Mouse (Mus musculus) spleen, adult 2 months (tissue): Measurements from ENCODE around the gene Aldh1b1. TPM values are rescaled to one million over a fixed set of nuclear protein-coding genes. Genes with fewer than 3 reads are reported as not detected.

Experiments used
- DNase-seq, 2 experiments: peaks; one replicate each; pipeline versions ENCODE4 v3.0.0 to v3.0.0-alpha.2; 2012 to 2021; ENCODE audit warnings: low spot score in 2 of 2, low read depth in 1 of 2
- H3K27ac ChIP-seq: fragments of 200-500 bp; 2 replicates; pipeline ENCODE4 v1.5.1; 2012; ENCODE audit warnings: low read length, inconsistent platforms; ENCODE audit not compliant: insufficient read depth
- H3K27me3 ChIP-seq: fragments of 200-500 bp; 2 replicates; pipeline ENCODE4 v1.6.1; 2012; ENCODE audit warnings: mild to moderate bottlenecking, moderate library complexity, low read length, inconsistent platforms; ENCODE audit not compliant: control insufficient read depth, insufficient read depth
- H3K36me3 ChIP-seq: fragments of 200-500 bp; 2 replicates; pipeline ENCODE4 v1.6.1; 2012; ENCODE audit warnings: mild to moderate bottlenecking, low read length, inconsistent platforms; ENCODE audit not compliant: control insufficient read depth, insufficient read depth
- H3K4me1 ChIP-seq: fragments of 200-500 bp; 2 replicates; pipeline ENCODE4 v1.6.1; 2011; ENCODE audit warnings: inconsistent platforms; ENCODE audit not compliant: control insufficient read depth, insufficient read depth, insufficient read length
- H3K4me3 ChIP-seq: fragments of 200-500 bp; 2 replicates; pipeline ENCODE4 v1.5.1; 2011; ENCODE audit warnings: mild to moderate bottlenecking, inconsistent platforms; ENCODE audit not compliant: insufficient read depth, insufficient read length; ENCODE audit errors: extremely low read depth
- CTCF ChIP-seq: fragments of 200-500 bp; IDR thresholded peaks from 2 replicates; pipeline ENCODE4 v1.5.1; 2011; ENCODE audit warnings: mild to moderate bottlenecking, inconsistent platforms; ENCODE audit not compliant: insufficient read depth, insufficient read length, insufficient replicate concordance; ENCODE audit errors: extremely low read depth
- POLR2A ChIP-seq: fragments of 200-500 bp; IDR thresholded peaks from 2 replicates; pipeline ENCODE4 v1.6.1; 2011; ENCODE audit warnings: low read depth, low read length, inconsistent platforms
- WGBS: fragments of 180-500 bp; shearing (Covaris S2); methylation state at CpG from one replicate; pipeline ENCODE4 v1.1.7; 2018; 5-methylcytosine and 5-hydroxymethylcytosine counted together
- polyA plus RNA-seq: library from polyadenylated mRNA; depleted of rRNA; stranded (reverse); fragments of >200 nt; gene quantifications from 2 replicates; pipeline ENCODE4 v1.2.3, GENCODE M21; 2012

Gene Aldh1b1
- polyA plus RNA-seq, 1 experiment = 5.5 TPM

DNA sequence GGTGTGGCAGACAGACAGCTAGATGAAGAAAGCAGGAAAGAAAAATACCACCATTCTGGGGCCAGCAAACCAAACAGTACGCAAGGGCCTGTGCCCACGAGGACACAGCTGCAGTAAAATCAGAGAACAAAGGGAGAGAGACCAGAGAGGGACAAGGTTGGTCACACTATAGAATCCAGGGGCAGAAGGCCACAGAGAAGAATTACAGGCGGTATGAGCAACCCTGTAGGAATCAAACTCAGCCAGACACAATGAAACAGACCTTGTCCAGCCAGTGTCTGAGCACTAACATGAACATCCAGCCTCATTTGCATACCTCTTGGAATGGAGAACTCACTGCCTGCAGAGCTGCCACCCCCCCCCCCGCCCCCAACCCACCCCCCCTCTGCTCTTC lies 20.0 kb downstream of the Aldh1b1 start:
- Histone ChIP-seq H3K4me1 (peaks cover 2% of the 10 kb centered on the region; the same call in 1 of the 2 replicates), H3K27ac (no peak overlapping the region), H3K36me3 (no peaks in the 10 kb centered on the region), H3K4me3 (no peak overlapping the region), H3K27me3 (no peaks in the 10 kb centered on the region)
- TF ChIP-seq CTCF (no peak), POLR2A (no peak)
- 36% methylated on average over 4 of the region's 4 CpGs for WGBS
- no peak for DNase-seq

GRCm38 (mm10) chr4:45819208-45819931 lies 20.5 kb downstream of the Aldh1b1 start:
- H3K27me3 ChIP-seq = no peaks in the 10 kb centered on the region
- WGBS = 3% methylated on average over 17 of the region's 17 CpGs
- TF ChIP-seq POLR2A (no peak), CTCF (no peak)

GRCm38 (mm10) chr4:45820074-45820830 lies 21.4 kb downstream of the Aldh1b1 start:
- H3K4me1 ChIP-seq = peaks cover 2% of the 10 kb centered on the region; the same call in 1 of the 2 replicates
- H3K27ac ChIP-seq = no peak overlapping the region
- TF ChIP-seq CTCF (peak; percentile 55; the same call in 1 of the 2 replicates), POLR2A (no peak)
- no peak overlapping the region for H3K4me3 ChIP-seq
- DNase-seq = peak in 1 of 2 experiments; percentile 43
- WGBS = 43% methylated on average over 8 of the region's 8 CpGs
- H3K27me3 ChIP-seq = peaks cover 2% of the 10 kb centered on the region; the same call in 1 of the 2 replicates
- no peaks in the 10 kb centered on the region for H3K36me3 ChIP-seq

More at GRCm38 (mm10) chr4:45819208-45819931, 20.5 kb downstream of the Aldh1b1 start:
- DNase-seq = no peak
- Histone ChIP-seq H3K36me3 (no peaks in the 10 kb centered on the region), H3K4me3 (peak overlapping the region; percentile 16; the same call in 1 of the 2 replicates), H3K4me1 (peaks cover 2% of the 10 kb centered on the region; the same call in 1 of the 2 replicates), H3K27ac (no peak overlapping the region)

GRCm38 (mm10) chr4:45821995-45822394 lies 23.2 kb downstream of the Aldh1b1 start:
- 64% methylated on average over 3 of the region's 3 CpGs for WGBS
- Histone ChIP-seq H3K27ac (no peak overlapping the region), H3K27me3 (peaks cover 8% of the 10 kb centered on the region), H3K36me3 (no peaks in the 10 kb centered on the region), H3K4me3 (no peak overlapping the region), H3K4me1 (peaks cover 2% of the 10 kb centered on the region; the same call in 1 of the 2 replicates)
- TF ChIP-seq CTCF = no peak
- no peak for TF ChIP-seq POLR2A
- DNase-seq = no peak

DNA sequence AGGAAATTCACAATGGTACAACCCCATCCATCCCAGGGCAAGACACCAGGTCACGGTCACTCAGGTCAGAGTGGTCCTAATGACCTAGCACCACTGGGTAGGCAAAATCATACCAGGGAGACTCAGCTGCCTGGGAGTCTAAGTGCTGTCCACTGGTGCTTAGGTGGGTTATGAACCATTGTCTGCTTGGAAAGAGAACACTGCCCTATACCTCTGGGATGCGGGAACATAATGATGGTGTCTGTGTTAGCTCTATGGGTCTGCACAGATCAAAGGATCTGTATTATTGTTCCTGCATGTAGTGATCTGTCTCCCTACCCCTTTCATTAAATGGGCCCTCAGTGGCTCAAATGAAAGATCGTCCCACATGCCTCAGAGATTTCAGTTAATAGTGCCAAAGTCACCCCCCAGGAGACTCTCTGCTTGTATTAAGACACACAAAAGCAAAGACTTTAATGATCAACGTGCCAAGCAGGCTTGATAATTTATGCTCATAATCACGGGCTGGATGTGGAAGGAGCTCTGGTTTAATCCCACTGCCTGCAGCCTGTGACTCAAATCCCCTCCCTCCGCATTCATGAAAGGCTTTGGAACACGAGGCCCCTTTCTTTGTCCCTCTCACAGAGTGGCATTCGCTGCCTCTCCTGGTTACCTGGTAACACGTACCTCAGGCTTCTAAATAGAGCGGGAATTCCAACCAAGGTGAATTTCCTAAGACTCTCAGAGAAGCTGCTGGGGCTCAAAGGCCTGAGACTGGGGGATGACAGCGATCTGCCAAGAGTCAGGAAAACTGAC lies 24.2 kb downstream of the Aldh1b1 start:
- H3K36me3 ChIP-seq = no peaks in the 10 kb centered on the region
- no peak overlapping the region for H3K4me3 ChIP-seq
- TF ChIP-seq CTCF (no peak), POLR2A (no peak)
- WGBS = 57% methylated on average over 11 of the region's 11 CpGs
- no peak overlapping the region for H3K27ac ChIP-seq
- H3K4me1 ChIP-seq = peaks cover 2% of the 10 kb centered on the region; the same call in 1 of the 2 replicates
- DNase-seq = no peak
- H3K27me3 ChIP-seq = peaks cover 10% of the 10 kb centered on the region

GRCm38 (mm10) chr4:45824049-45824760 lies 25.4 kb downstream of the Aldh1b1 start:
- Histone ChIP-seq H3K4me3 (no peak overlapping the region), H3K27me3 (peaks cover 10% of the 10 kb centered on the region), H3K27ac (no peak overlapping the region), H3K4me1 (no peaks in the 10 kb centered on the region; the same call in 1 of the 2 replicates), H3K36me3 (no peaks in the 10 kb centered on the region)
- TF ChIP-seq CTCF = no peak
- no peak for TF ChIP-seq POLR2A
- DNase-seq = no peak
- 18% methylated on average over 10 of the region's 10 CpGs for WGBS
